Mouse (Mus musculus) gastrocnemius, postnatal 36 days (tissue): ENCODE measurements around the gene Rb1. TPM values are rescaled to one million over a fixed set of nuclear protein-coding genes. Genes with fewer than 3 reads are reported as not detected.
A peak's percentile ranks its signal among the peaks of the same experiment; 100 is the strongest.

Experiments used
- DNase-seq, 2 experiments: peaks; one replicate each; pipeline ENCODE4 v3.0.0; 2022
- intact Hi-C: fragments of 180-260 bp; cut with DNase I; formaldehyde crosslinking; loops from one replicate; pipeline ENCODE4 v1.15.1; 2025
- total RNA-seq, 2 experiments: library from RNA; stranded (reverse); gene quantifications; 2 replicates each; pipeline ENCODE4 v1.2.3; 2021

Rb1 gene
- total RNA-seq, 2 experiments from 2014 or later, result 14.2 to 18.0 TPM

- no peak for DNase-seq
- intact Hi-C loops, result no loop called here
These were observed 155.4 kb downstream of the Rb1 start for GRCm38 (mm10) chr14:73169926-73170844.

- intact Hi-C loops, result no loop called here
- no peak for DNase-seq
These were observed 157.0 kb downstream of the Rb1 start for GRCm38 (mm10) chr14:73168605-73169004.

GRCm38 (mm10) chr14:73165136-73165535, 160.5 kb downstream of the Rb1 start:
- DNase-seq, result no peak
- intact Hi-C loops, result no loop called here

GRCm38 (mm10) chr14:73163363-73163998, 162.1 kb downstream of the Rb1 start:
- intact Hi-C loops, result no loop called here
- no peak for DNase-seq

- intact Hi-C loops, result no loop called here
- no peak for DNase-seq
These were observed 163.3 kb downstream of the Rb1 start for GRCm38 (mm10) chr14:73162192-73162800.

GRCm38 (mm10) chr14:73161303-73161702, 164.3 kb downstream of the Rb1 start:
- DNase-seq, result no peak
- intact Hi-C loops, result no loop called here

- DNase-seq, result no peak
- intact Hi-C loops, result no loop called here
These were observed 177.5 kb downstream of the Rb1 start for GRCm38 (mm10) chr14:73148125-73148524.

GRCm38 (mm10) chr14:73146721-73147120, 178.9 kb downstream of the Rb1 start:
- DNase-seq, result no peak
- intact Hi-C loops, result no loop called here

- intact Hi-C loops, result no loop called here
- no peak for DNase-seq
These were observed 180.1 kb downstream of the Rb1 start for GRCm38 (mm10) chr14:73145531-73145930.

- DNase-seq, result no peak
- intact Hi-C loops, result no loop called here
These were observed 181.8 kb downstream of the Rb1 start for GRCm38 (mm10) chr14:73143710-73144420.

GRCm38 (mm10) chr14:73142896-73143709, 182.5 kb downstream of the Rb1 start:
- peak; percentile 77 to 84 for DNase-seq
- intact Hi-C loops, result no loop called here

GRCm38 (mm10) chr14:73142421-73142895, 183.2 kb downstream of the Rb1 start:
- intact Hi-C loops, result no loop called here
- no peak for DNase-seq

GRCm38 (mm10) chr14:73141800-73142199, 183.8 kb downstream of the Rb1 start:
- intact Hi-C loops, result no loop called here
- DNase-seq, result no peak

GRCm38 (mm10) chr14:73139866-73140265, 185.8 kb downstream of the Rb1 start:
- intact Hi-C loops, result no loop called here
- DNase-seq, result no peak

- intact Hi-C loops, result no loop called here
- DNase-seq, result no peak
These were observed 187.1 kb downstream of the Rb1 start for GRCm38 (mm10) chr14:73138483-73138882.

- no peak for DNase-seq
- intact Hi-C loops, result no loop called here
These were observed 188.4 kb downstream of the Rb1 start for GRCm38 (mm10) chr14:73137234-73137633.
